8 mouse cellular contexts compared by ENCODE assay signal in genomic region chr1:172148279-172148954, GRCm38 (mm10). TPM values are rescaled to one million over a fixed set of nuclear protein-coding genes. Genes with fewer than 3 reads are reported as not detected.
A peak's percentile ranks its signal among the peaks of the same experiment; 100 is the strongest.
DNase-seq lines count a peak whose midpoint lies in the region; ATAC-seq and TF ChIP-seq lines count a peak whose summit lies in the region.

No protein-coding gene starts in this region.

- H3K4me2 ChIP-seq in forebrain, postnatal 0 days (ENCODE audit: low read depth) = peak overlapping the region; percentile 47
- peak overlapping the region; percentile 74 for H3K4me2 ChIP-seq in intestine, embryonic 14.5 days (ENCODE audit: low read length)
- H3K4me2 ChIP-seq in limb, embryonic 12.5 days = peak overlapping the region; percentile 71
- H3K4me2 ChIP-seq in midbrain, embryonic 11.5 days = peak overlapping the region; percentile 52

- intact Hi-C loops in heart, adult 2 months (cut with DNase I) = loop anchor here (1.0 to 2.0 kb wide), 2 partner anchors 68 to 162 kb away; no protein-coding TSS in a partner anchor

- peaks cover 24% of the 10 kb centered on the region for H3K36me3 ChIP-seq in heart, adult 2 months (ENCODE audit: control insufficient read depth, insufficient read depth, low read length)
- peaks cover 16% of the 10 kb centered on the region for H3K36me3 ChIP-seq in forebrain, postnatal 0 days (ENCODE audit: insufficient read depth)
- H3K36me3 ChIP-seq in intestine, embryonic 14.5 days (ENCODE audit: control insufficient read depth, insufficient read depth, low read length) = peaks cover 33% of the 10 kb centered on the region
- H3K36me3 ChIP-seq in limb, embryonic 12.5 days = peaks cover 32% of the 10 kb centered on the region
- H3K36me3 ChIP-seq in midbrain, embryonic 11.5 days (ENCODE audit: control insufficient read depth, insufficient read depth, low read length) = peaks cover 6% of the 10 kb centered on the region
- peaks cover 8% of the 10 kb centered on the region; the same call in 1 of the 2 replicates for H3K36me3 ChIP-seq in splenic B cell, adult 2 months (ENCODE audit: control insufficient read depth, insufficient read depth, low read length, poor library complexity, severe bottlenecking)

- H3K4me3 ChIP-seq in heart, adult 2 months = peak overlapping the region; percentile 100
- peak overlapping the region; percentile 92 for H3K4me3 ChIP-seq in brown adipose tissue, adult 24 weeks (ENCODE audit: insufficient read depth, low read depth, low read length)
- H3K4me3 ChIP-seq in forebrain, postnatal 0 days (ENCODE audit: low read depth, low read length) = peak overlapping the region; percentile 99
- H3K4me3 ChIP-seq in intestine, embryonic 14.5 days (ENCODE audit: low read depth, low read length) = peak overlapping the region; percentile 95
- peak overlapping the region; percentile 88 for H3K4me3 ChIP-seq in limb, embryonic 12.5 days (replicated peaks)
- peak overlapping the region; percentile 80 for H3K4me3 ChIP-seq in midbrain, embryonic 11.5 days (ENCODE audit: low read depth, low read length)

- H3K9ac ChIP-seq in heart, adult 2 months (ENCODE audit: low read depth, low read length) = peak overlapping the region; percentile 100
- H3K9ac ChIP-seq in forebrain, postnatal 0 days = peak overlapping the region; percentile 100
- peak overlapping the region; percentile 100 for H3K9ac ChIP-seq in intestine, embryonic 14.5 days (ENCODE audit: low read length)
- peak overlapping the region; percentile 98 for H3K9ac ChIP-seq in limb, embryonic 12.5 days (replicated peaks)
- peak overlapping the region; percentile 97 for H3K9ac ChIP-seq in midbrain, embryonic 11.5 days (ENCODE audit: low read length)

- no peak for TF ChIP-seq POLR2A in heart, adult 2 months (IDR thresholded peaks at IDR 0.05; ENCODE audit: insufficient read depth, low read depth, low read length)

- H3K27me3 ChIP-seq in heart, adult 2 months (ENCODE audit: control insufficient read depth, insufficient read depth, low read length) = no peaks in the 10 kb centered on the region
- no peaks in the 10 kb centered on the region for H3K27me3 ChIP-seq in forebrain, postnatal 0 days (ENCODE audit: insufficient read depth, low read length)
- no peaks in the 10 kb centered on the region for H3K27me3 ChIP-seq in intestine, embryonic 14.5 days (replicated peaks; ENCODE audit: control insufficient read depth, insufficient read depth, low read length)
- H3K27me3 ChIP-seq in limb, embryonic 12.5 days = no peaks in the 10 kb centered on the region
- no peaks in the 10 kb centered on the region for H3K27me3 ChIP-seq in midbrain, embryonic 11.5 days (ENCODE audit: control insufficient read depth, insufficient read depth, low read length)
- H3K27me3 ChIP-seq in splenic B cell, adult 2 months (ENCODE audit: control insufficient read depth, insufficient read depth, low read length, poor library complexity, severe bottlenecking) = no peaks in the 10 kb centered on the region

- H3K4me1 ChIP-seq in heart, adult 2 months (ENCODE audit: control insufficient read depth, insufficient read depth, low read length) = peaks cover 3% of the 10 kb centered on the region; the same call in 1 of the 2 replicates
- 0 out of 2 replicates have a peak, but pooled peaks cover 2% of the 10 kb centered on the region for H3K4me1 ChIP-seq in brown adipose tissue, adult 24 weeks (ENCODE audit: control insufficient read depth, insufficient read depth, insufficient read length, low read length)
- H3K4me1 ChIP-seq in forebrain, postnatal 0 days (ENCODE audit: insufficient read depth) = peaks cover 10% of the 10 kb centered on the region; the same call in 1 of the 2 replicates
- peaks cover 12% of the 10 kb centered on the region; the same call in 1 of the 2 replicates for H3K4me1 ChIP-seq in intestine, embryonic 14.5 days (replicated peaks; ENCODE audit: control insufficient read depth, insufficient read depth, low read length)
- H3K4me1 ChIP-seq in limb, embryonic 12.5 days (replicated peaks) = peaks cover 13% of the 10 kb centered on the region; the same call in 1 of the 2 replicates
- peaks cover 6% of the 10 kb centered on the region for H3K4me1 ChIP-seq in midbrain, embryonic 11.5 days (ENCODE audit: control insufficient read depth, insufficient read depth, low read length)

- TF ChIP-seq CTCF in heart, adult 2 months (IDR thresholded peaks at IDR 0.05) = no peak
- TF ChIP-seq CTCF in forebrain, postnatal 0 days (IDR thresholded peaks at IDR 0.05; ENCODE audit: low read depth) = peak; percentile 1; the same call in 1 of the 2 replicates

- H3K79me2 ChIP-seq in heart, adult 2 months (replicated peaks; ENCODE audit: control insufficient read depth, insufficient read depth, low read length) = peaks cover 4% of the 10 kb centered on the region

- H3K27ac ChIP-seq in heart, adult 2 months = peak overlapping the region; percentile 99
- peak overlapping the region; percentile 96 for H3K27ac ChIP-seq in brown adipose tissue, adult 24 weeks (replicated peaks; ENCODE audit: low read depth, low read length)
- peak overlapping the region; percentile 92 for H3K27ac ChIP-seq in forebrain, postnatal 0 days (ENCODE audit: low read depth, low read length)
- H3K27ac ChIP-seq in intestine, embryonic 14.5 days (ENCODE audit: low read depth) = peak overlapping the region; percentile 98
- H3K27ac ChIP-seq in limb, embryonic 12.5 days = peak overlapping the region; percentile 95
- peak overlapping the region; percentile 84 for H3K27ac ChIP-seq in midbrain, embryonic 11.5 days (ENCODE audit: low read depth, low read length)

- peak in 1 of 2 experiments; percentile 61 for DNase-seq in heart, adult 2 months
- no peak for DNase-seq in heart, adult 11 months
- DNase-seq in forebrain, postnatal 0 days = peak; percentile 44
- peak; percentile 85 for DNase-seq in intestine, embryonic 14.5 days (ENCODE audit: low spot score)
- DNase-seq in midbrain, embryonic 11.5 days (ENCODE audit: low spot score, missing footprints) = peak; percentile 96
- DNase-seq in splenic B cell, adult 2 months (ENCODE audit: low read depth, low spot score) = peak; percentile 48

- no peak for TF ChIP-seq EP300 in heart, adult 2 months (IDR thresholded peaks at IDR 0.05; ENCODE audit: insufficient read depth, low read depth, low read length)

- under 1% methylated on average over 40 of the region's 40 CpGs for WGBS in heart, adult 2 months
- WGBS in forebrain, postnatal 0 days = under 1% methylated on average over 40 of the region's 40 CpGs
- under 1% methylated on average over 40 of the region's 40 CpGs for WGBS in intestine, embryonic 14.5 days
- under 1% methylated on average over 40 of the region's 40 CpGs for WGBS in limb, embryonic 12.5 days
- WGBS in midbrain, embryonic 11.5 days = under 1% methylated on average over 40 of the region's 40 CpGs

- ATAC-seq in forebrain, postnatal 0 days = peak; percentile 40
- ATAC-seq in intestine, embryonic 14.5 days (replicated peaks; ENCODE audit: low FRiP score, low TSS enrichment, low read depth) = peak; percentile 68
- ATAC-seq in limb, embryonic 12.5 days (ENCODE audit: insufficient number of reproducible peaks, insufficient read depth, low FRiP score, low TSS enrichment, low read depth) = peak; percentile 65
- peak; percentile 70 for ATAC-seq in midbrain, embryonic 11.5 days (ENCODE audit: low FRiP score)

- no peaks in the 10 kb centered on the region for H3K9me3 ChIP-seq in forebrain, postnatal 0 days (ENCODE audit: low read length)
- H3K9me3 ChIP-seq in intestine, embryonic 14.5 days (ENCODE audit: control insufficient read depth, low read length) = no peaks in the 10 kb centered on the region
- no peaks in the 10 kb centered on the region for H3K9me3 ChIP-seq in limb, embryonic 12.5 days
- H3K9me3 ChIP-seq in midbrain, embryonic 11.5 days (ENCODE audit: control insufficient read depth, low read length) = no peaks in the 10 kb centered on the region

RNA-seq across cellular contexts. Expression of gene Dcaf8, which starts 0.5 kb away (rescaled TPM):
- total RNA-seq in heart, adult 2 months (2021) = 100 to 1,000 TPM; 100 to 116 TPM
- polyA plus RNA-seq in heart, adult 2 months (2012; rRNA removed) = 62.7 and 93.8 TPM in 2 replicates
- polyA plus RNA-seq in brown adipose tissue, adult 24 weeks (2012; ENCODE audit: insufficient read depth, insufficient read length, missing spikeins) = 49.0 and 61.8 TPM in 2 replicates
- total RNA-seq in forebrain, postnatal 0 days (2014; rRNA removed) = 66.8 and 76.8 TPM in 2 replicates
- polyA plus RNA-seq in forebrain, postnatal 0 days (2015; fragmentation: Nextera tagmentation; extraction: Ambion mirVana) = 49.4 and 62.7 TPM in 2 replicates
- polyA plus RNA-seq in intestine, embryonic 14.5 days (2014; fragmentation: Nextera tagmentation; extraction: Ambion mirVana) = 102 and 114 TPM in 2 replicates
- 179 TPM in 2 replicates for polyA plus RNA-seq in limb, embryonic 12.5 days (2016; fragmentation: Nextera tagmentation; extraction: Ambion mirVana)
- polyA plus RNA-seq in midbrain, embryonic 11.5 days (2014; fragmentation: Nextera tagmentation; extraction: Ambion mirVana) = 93.9 and 100.0 TPM in 2 replicates

RNA-seq across cellular contexts. Expression of gene Pex19, which starts 21.9 kb away (rescaled TPM):
- 100 to 1,000 TPM; 107 to 125 TPM for total RNA-seq in heart, adult 2 months (2021)
- polyA plus RNA-seq in heart, adult 2 months (2012; rRNA removed) = 113 and 175 TPM in 2 replicates
- polyA plus RNA-seq in brown adipose tissue, adult 24 weeks (2012; ENCODE audit: insufficient read depth, insufficient read length, missing spikeins) = 185 and 215 TPM in 2 replicates
- total RNA-seq in forebrain, postnatal 0 days (2014; rRNA removed) = 150 and 161 TPM in 2 replicates
- 130 and 136 TPM in 2 replicates for polyA plus RNA-seq in forebrain, postnatal 0 days (2015; fragmentation: Nextera tagmentation; extraction: Ambion mirVana)
- 140 TPM in 2 replicates for polyA plus RNA-seq in intestine, embryonic 14.5 days (2014; fragmentation: Nextera tagmentation; extraction: Ambion mirVana)
- polyA plus RNA-seq in limb, embryonic 12.5 days (2016; fragmentation: Nextera tagmentation; extraction: Ambion mirVana) = 173 and 177 TPM in 2 replicates
- 152 and 153 TPM in 2 replicates for polyA plus RNA-seq in midbrain, embryonic 11.5 days (2014; fragmentation: Nextera tagmentation; extraction: Ambion mirVana)

RNA-seq across cellular contexts. Expression of gene Pea15a, which starts 58.2 kb away (rescaled TPM):
- total RNA-seq in heart, adult 2 months (2021) = 10 to 100 TPM; 52.2 to 69.8 TPM
- 56.8 and 101 TPM in 2 replicates for polyA plus RNA-seq in heart, adult 2 months (2012; rRNA removed)
- 41.7 and 43.8 TPM in 2 replicates for polyA plus RNA-seq in brown adipose tissue, adult 24 weeks (2012; ENCODE audit: insufficient read depth, insufficient read length, missing spikeins)
- total RNA-seq in forebrain, postnatal 0 days (2014; rRNA removed) = 265 and 281 TPM in 2 replicates
- polyA plus RNA-seq in forebrain, postnatal 0 days (2015; fragmentation: Nextera tagmentation; extraction: Ambion mirVana) = 412 and 475 TPM in 2 replicates
- polyA plus RNA-seq in intestine, embryonic 14.5 days (2014; fragmentation: Nextera tagmentation; extraction: Ambion mirVana) = 87.4 and 93.1 TPM in 2 replicates
- 69.5 and 76.5 TPM in 2 replicates for polyA plus RNA-seq in limb, embryonic 12.5 days (2016; fragmentation: Nextera tagmentation; extraction: Ambion mirVana)
- 332 and 337 TPM in 2 replicates for polyA plus RNA-seq in midbrain, embryonic 11.5 days (2014; fragmentation: Nextera tagmentation; extraction: Ambion mirVana)
